Mouse (Mus musculus) CH12F3 (cell line): ENCODE measurements around the gene Rictor.

Experiments used
- in situ Hi-C: fragments of 300-500 bp; cut with MboI; formaldehyde crosslinking; loops from 2 replicates; pipeline ENCODE4 v1.14.3; 2020; ENCODE audit warnings: low sequenced_read_pairs

The Rictor gene

GRCm38 (mm10) chr15:6707936-6708525 is at the start of gene Rictor:
Gene Rictor (plus strand): TSS chr15:6708379.
- in situ Hi-C loops: loop anchor here (25.0 kb wide), 1 partner anchor 1596 kb away; the partner anchor contains the start of genes Card6 and Rpl37

DNA sequence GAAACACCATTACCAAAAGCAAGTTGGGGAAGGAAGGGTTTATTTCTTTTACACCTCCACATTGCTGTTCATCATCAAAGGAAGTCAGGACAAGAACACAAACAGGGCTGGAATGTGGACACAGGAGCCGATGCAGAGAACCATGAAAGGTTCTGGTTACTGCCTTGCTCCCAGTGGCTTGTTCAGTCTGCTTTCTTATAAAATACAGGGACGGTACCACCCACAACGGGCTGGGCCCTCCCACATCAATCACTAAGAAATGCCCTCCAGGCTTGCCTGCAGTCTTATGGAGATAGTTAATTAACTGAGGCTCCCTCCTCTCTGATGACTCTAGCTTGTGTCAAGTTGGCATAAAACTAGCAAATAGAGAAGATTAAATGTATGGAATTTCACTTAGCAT is 46.2 kb upstream of the Rictor start:
- in situ Hi-C loops: no loop called here

GRCm38 (mm10) chr15:6663991-6664390 is 44.2 kb upstream of the Rictor start:
- in situ Hi-C loops: no loop called here

GRCm38 (mm10) chr15:6666072-6666471 is 42.1 kb upstream of the Rictor start:
- in situ Hi-C loops: no loop called here

GRCm38 (mm10) chr15:6668793-6669437 is 39.3 kb upstream of the Rictor start:
- in situ Hi-C loops: no loop called here

GRCm38 (mm10) chr15:6678479-6678878 is 29.7 kb upstream of the Rictor start:
- in situ Hi-C loops: no loop called here

- in situ Hi-C loops: loop anchor here (25.0 kb wide), 1 partner anchor 1590 kb away; the partner anchor contains the start of genes Card6 and Rpl37
These were observed 6.0 kb upstream of the Rictor start for GRCm38 (mm10) chr15:6702164-6702563.

GRCm38 (mm10) chr15:6705351-6705901 is 2.8 kb upstream of the Rictor start:
- in situ Hi-C loops: loop anchor here (25.0 kb wide), 1 partner anchor 1593 kb away; the partner anchor contains the start of genes Card6 and Rpl37

GRCm38 (mm10) chr15:6707551-6707935 is 636 bp upstream of the Rictor start:
- in situ Hi-C loops: loop anchor here (25.0 kb wide), 1 partner anchor 1595 kb away; the partner anchor contains the start of genes Card6 and Rpl37

DNA sequence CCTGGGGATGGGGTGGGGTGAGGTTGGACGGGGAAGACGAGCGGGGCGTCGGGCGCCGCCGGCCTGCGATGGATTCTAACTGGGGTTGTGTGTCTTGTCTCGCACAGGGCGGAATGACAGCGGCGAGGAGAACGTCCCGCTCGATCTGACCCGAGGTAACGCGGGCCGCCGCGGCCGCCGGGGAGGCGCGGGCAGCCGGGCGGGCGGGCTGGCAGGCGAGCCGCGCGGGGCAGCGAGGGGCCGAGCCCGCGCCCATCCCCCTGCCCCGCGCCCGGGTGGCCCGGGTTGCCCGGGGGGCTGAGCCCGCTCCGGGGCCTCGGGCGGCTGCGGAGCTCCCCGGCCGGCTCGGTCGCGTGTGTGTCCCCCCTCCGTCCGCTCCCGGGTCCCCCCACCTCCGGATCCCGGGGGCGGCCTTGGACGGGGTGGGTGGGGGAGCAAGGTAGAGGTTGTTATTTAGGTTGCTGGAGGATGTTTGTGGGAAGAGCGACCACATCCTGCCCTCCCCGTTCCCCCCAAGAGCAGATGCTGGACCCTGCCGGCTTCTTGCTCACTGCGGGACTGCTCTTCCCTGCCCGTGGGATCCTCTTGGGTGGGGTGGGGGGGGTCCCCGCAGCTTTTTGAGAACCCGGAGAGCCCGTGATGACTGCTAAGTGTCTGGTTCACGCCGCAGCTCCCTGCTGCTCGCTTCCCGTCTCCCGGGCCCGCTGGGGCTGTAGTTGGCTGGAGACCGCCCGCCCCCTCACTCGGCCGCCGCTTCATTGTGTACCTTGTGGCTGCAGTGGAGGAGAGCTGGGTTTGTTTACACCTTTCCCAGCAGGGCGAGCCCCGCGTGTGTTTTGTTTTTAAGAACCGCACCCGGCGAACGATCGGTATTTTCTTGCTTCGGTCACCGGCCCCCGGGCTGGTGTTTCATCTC is 605 bp downstream of the Rictor start:
- in situ Hi-C loops: loop anchor here (25.0 kb wide), 1 partner anchor 1596 kb away; the partner anchor contains the start of genes Card6 and Rpl37

DNA sequence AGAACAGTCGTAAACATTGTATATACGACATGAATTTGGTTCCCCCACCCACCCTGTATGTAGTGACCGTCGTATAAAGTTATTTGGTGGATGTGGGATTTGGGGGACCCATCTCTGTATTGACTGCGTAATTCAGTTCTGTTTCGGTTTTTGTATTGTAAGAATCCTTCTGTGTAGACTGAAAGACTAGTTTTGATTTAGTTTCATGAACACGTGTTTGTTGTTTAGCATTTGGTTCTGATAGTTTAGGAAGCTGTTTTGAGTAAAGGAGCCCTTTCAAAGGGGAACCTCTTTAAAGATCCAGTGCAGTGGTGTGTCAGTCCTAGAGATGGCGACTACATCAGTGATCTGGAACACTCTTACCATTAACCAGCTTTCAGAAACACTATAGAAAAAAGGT is 1.4 kb downstream of the Rictor start:
- in situ Hi-C loops: loop anchor here (25.0 kb wide), 1 partner anchor 1597 kb away; the partner anchor contains the start of genes Card6 and Rpl37

DNA sequence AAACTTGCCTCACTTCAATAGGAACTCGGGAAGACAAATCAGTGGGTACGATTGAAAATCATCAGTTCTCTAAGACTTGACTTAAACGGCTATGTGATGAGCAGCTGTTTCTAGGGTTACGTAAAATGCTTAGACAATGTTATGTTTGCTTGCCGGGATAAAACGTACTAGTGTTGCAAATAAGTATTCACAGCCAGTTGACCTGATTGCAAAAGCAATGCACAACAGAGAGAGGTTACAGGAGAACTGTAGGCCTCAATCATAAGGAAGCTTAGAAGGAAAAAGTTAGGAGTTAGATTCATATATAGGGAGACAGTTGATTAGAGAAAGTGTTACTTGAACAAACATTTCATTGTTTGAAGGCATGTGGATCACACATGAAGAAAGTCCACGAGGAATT is 2.2 kb downstream of the Rictor start:
- in situ Hi-C loops: loop anchor here (25.0 kb wide), 1 partner anchor 1598 kb away; the partner anchor contains the start of genes Card6 and Rpl37

GRCm38 (mm10) chr15:6711226-6711625 is 3.0 kb downstream of the Rictor start:
- in situ Hi-C loops: loop anchor here (25.0 kb wide), 1 partner anchor 1599 kb away; the partner anchor contains the start of genes Card6 and Rpl37

- in situ Hi-C loops: loop anchor here (25.0 kb wide), 1 partner anchor 1603 kb away; the partner anchor contains the start of genes Card6 and Rpl37
These were observed 6.6 kb downstream of the Rictor start for GRCm38 (mm10) chr15:6714819-6715218.

- in situ Hi-C loops: loop anchor here (25.0 kb wide), 1 partner anchor 1603 kb away; the partner anchor contains the start of genes Card6 and Rpl37
These were observed 7.1 kb downstream of the Rictor start for GRCm38 (mm10) chr15:6715237-6715636.

GRCm38 (mm10) chr15:6721385-6721784 is 13.2 kb downstream of the Rictor start:
- in situ Hi-C loops: loop anchor here (25.0 kb wide), 1 partner anchor 1609 kb away; the partner anchor contains the start of genes Card6 and Rpl37

- in situ Hi-C loops: loop anchor here (25.0 kb wide), 1 partner anchor 1610 kb away; the partner anchor contains the start of genes Card6 and Rpl37
These were observed 13.6 kb downstream of the Rictor start for GRCm38 (mm10) chr15:6721802-6722201.

- in situ Hi-C loops: loop anchor here (25.0 kb wide), 1 partner anchor 1610 kb away; the partner anchor contains the start of genes Card6 and Rpl37
These were observed 14.4 kb downstream of the Rictor start for GRCm38 (mm10) chr15:6722405-6723176.

DNA sequence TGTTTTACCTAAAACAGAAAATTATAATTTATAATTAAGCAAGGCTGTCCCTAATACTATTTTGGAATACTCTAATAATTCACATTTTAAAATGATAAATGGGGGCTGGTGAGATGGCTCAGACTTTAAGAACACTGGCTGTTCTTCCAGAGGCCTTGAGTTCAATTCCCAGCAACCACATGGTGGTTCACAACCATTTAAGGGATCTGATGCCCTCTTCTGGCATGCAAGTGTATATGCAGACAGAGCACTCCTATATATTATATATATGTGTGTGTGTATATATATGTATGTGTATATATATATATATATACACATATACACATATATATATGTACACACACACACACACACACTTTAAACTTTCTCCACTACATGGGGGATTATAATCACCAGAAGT is 15.2 kb downstream of the Rictor start:
- in situ Hi-C loops: loop anchor here (25.0 kb wide), 1 partner anchor 1611 kb away; the partner anchor contains the start of genes Card6 and Rpl37
